Comparison of ENCODE assay signal across 25 mouse cellular contexts in the genomic region with DNA sequence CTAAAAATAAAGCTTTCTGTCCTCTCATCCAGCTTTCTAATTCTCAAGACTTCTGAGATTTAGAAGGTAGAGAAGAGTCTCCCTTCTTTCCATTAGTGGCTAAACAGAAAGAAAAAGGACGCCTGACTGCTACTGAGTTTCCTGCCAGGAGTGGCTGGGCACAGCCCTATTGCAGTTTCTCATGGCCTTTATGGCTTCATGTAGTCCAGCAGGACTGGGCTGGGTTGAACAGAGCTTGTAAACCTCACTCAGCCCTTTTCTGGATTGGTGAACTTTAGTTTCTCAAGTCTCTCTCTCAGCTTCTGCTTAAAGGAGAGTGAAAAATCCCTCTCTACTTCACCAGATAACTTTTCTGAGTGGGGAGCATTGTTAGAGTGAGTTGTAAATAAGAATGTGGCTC. TPM values are rescaled to one million over a fixed set of nuclear protein-coding genes. Genes with fewer than 3 reads are reported as not detected.
"Had no signal": no experiment of that assay in that cellular context is flagged by ENCODE, and none has a peak within 500 bp of the region (broad histone marks: within the 10 kb centered on the region; RNA-seq: fewer than 3 reads in every experiment).

No protein-coding gene starts in this region.

- H3K4me1 ChIP-seq: heart, embryonic 10.5 days; heart, embryonic 12.5 days; hindbrain, embryonic 10.5 days; hindbrain, embryonic 12.5 days; limb, embryonic 13.5 days; limb, embryonic 15.5 days had no signal

- H3K9ac ChIP-seq: heart, embryonic 12.5 days; hindbrain, embryonic 12.5 days; hindbrain, embryonic 14.5 days; kidney, embryonic 15.5 days; limb, embryonic 13.5 days; limb, embryonic 15.5 days; liver, embryonic 12.5 days; liver, embryonic 14.5 days had no signal

- H3K27me3 ChIP-seq: heart, embryonic 12.5 days; hindbrain, embryonic 12.5 days; kidney, embryonic 15.5 days; limb, embryonic 13.5 days; limb, embryonic 15.5 days; liver, embryonic 12.5 days had no signal

- H3K4me3 ChIP-seq: heart, embryonic 10.5 days; heart, embryonic 12.5 days; hindbrain, embryonic 10.5 days; hindbrain, embryonic 12.5 days; kidney, embryonic 15.5 days; layer of hippocampus, adult 2 months; limb, embryonic 13.5 days; limb, embryonic 15.5 days; liver, embryonic 12.5 days had no signal

- H3K9me3 ChIP-seq: heart, embryonic 10.5 days; heart, embryonic 12.5 days; hindbrain, embryonic 10.5 days; hindbrain, embryonic 12.5 days; kidney, embryonic 15.5 days; limb, embryonic 13.5 days; limb, embryonic 15.5 days; liver, embryonic 12.5 days had no signal

- DNase-seq: gastrocnemius, postnatal 14 days; gastrocnemius, postnatal 36 days; heart, adult 11 months; heart, postnatal 10 days; heart, postnatal 4 days; kidney, adult 11 months; kidney, adult 2 months; kidney, adult 9 months; kidney, postnatal 14 days; kidney, postnatal 36 days; left cerebral cortex, postnatal 4 days had no signal

- H3K4me2 ChIP-seq: heart, embryonic 12.5 days; hindbrain, embryonic 12.5 days; hindbrain, embryonic 14.5 days; kidney, embryonic 15.5 days; limb, embryonic 13.5 days; limb, embryonic 15.5 days; liver, embryonic 12.5 days had no signal

- ATAC-seq: hindbrain, embryonic 16.5 days; inflammation-experienced regulatory T-cells, adult 6 months; liver, embryonic 12.5 days had no signal

- H3K27ac ChIP-seq: heart, embryonic 10.5 days; hindbrain, embryonic 10.5 days; hindbrain, embryonic 12.5 days; hindbrain, embryonic 14.5 days; kidney, embryonic 15.5 days; kidney, postnatal 0 days; layer of hippocampus, adult 2 months; limb, embryonic 13.5 days; limb, embryonic 15.5 days; liver, embryonic 12.5 days; liver, embryonic 14.5 days had no signal

RNA-seq across cellular contexts. Expression of a gene that starts 42.7 kb away (rescaled TPM):
- total RNA-seq: gastrocnemius, postnatal 36 days had no signal
